Mouse (Mus musculus) E14TG2a.4 (cell line): ENCODE measurements around the gene Bmp6.

Source experiments
- H3K27me3 ChIP-seq: 2 replicates; pipeline ENCODE4 v1.6.1; 2014; ENCODE audit warnings: low read length, control low read depth; ENCODE audit not compliant: insufficient read depth
- H3K36me3 ChIP-seq: 2 replicates; pipeline ENCODE4 v1.6.1; 2014; ENCODE audit warnings: low read length, control low read depth; ENCODE audit not compliant: insufficient read depth
- H3K4me1 ChIP-seq: replicated peaks from 2 replicates; pipeline ENCODE4 v1.6.1; 2014; ENCODE audit warnings: low read depth, low read length, control low read depth
- H3K4me3 ChIP-seq: replicated peaks from 2 replicates; pipeline ENCODE4 v1.5.1; 2014; ENCODE audit warnings: mild to moderate bottlenecking, low read length
- H3K9me3 ChIP-seq: 2 replicates; pipeline ENCODE4 v1.6.1; 2014; ENCODE audit warnings: low read length, control low read depth
- CTCF ChIP-seq: conservative IDR thresholded peaks from 2 replicates; pipeline ENCODE4 v1.5.1; 2014; ENCODE audit warnings: low read length
- NANOG ChIP-seq: IDR thresholded peaks from 2 replicates; pipeline ENCODE4 v1.6.1; 2014; ENCODE audit warnings: borderline replicate concordance, low read length, mixed read lengths
- POU5F1 ChIP-seq: IDR thresholded peaks from 2 replicates; pipeline ENCODE4 v1.6.1; 2014; ENCODE audit warnings: low read length, borderline replicate concordance

Bmp6 gene

DNA sequence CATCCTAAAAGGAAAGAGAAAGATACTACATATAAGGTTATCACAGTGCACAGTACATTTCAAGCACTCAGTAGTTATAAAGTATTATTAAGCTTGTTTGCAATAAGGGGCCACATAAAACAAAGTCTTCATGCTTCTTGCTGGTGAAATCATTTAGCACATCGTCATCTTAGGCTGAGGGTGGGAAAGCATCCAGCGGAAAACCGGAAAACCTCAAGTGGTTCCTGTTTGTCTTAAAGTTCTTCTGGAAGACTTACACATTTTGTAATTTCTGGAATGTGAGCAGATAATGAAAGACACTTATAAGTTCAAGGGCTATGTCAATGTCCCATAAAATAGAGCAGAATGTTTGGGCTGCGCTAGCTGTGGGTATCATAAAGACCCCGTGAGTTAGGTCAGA is 24.7 kb downstream of the Bmp6 start:
- Histone ChIP-seq H3K4me1 (no peaks in the 10 kb centered on the region), H3K9me3 (no peaks in the 10 kb centered on the region), H3K36me3 (no peaks in the 10 kb centered on the region), H3K4me3 (no peak overlapping the region), H3K27me3 (0 out of 2 replicates have a peak, but pooled peaks cover 3% of the 10 kb centered on the region)
- TF ChIP-seq POU5F1 = no peak
- no peak for TF ChIP-seq CTCF
- TF ChIP-seq NANOG = no peak

- Histone ChIP-seq H3K4me1 (no peaks in the 10 kb centered on the region), H3K36me3 (no peaks in the 10 kb centered on the region), H3K9me3 (peaks cover 4% of the 10 kb centered on the region; the same call in 1 of the 2 replicates), H3K27me3 (no peaks in the 10 kb centered on the region), H3K4me3 (no peak overlapping the region)
- no peak for TF ChIP-seq NANOG
- TF ChIP-seq POU5F1 = no peak
- TF ChIP-seq CTCF = no peak
These were observed 31.2 kb downstream of the Bmp6 start for GRCm38 (mm10) chr13:38376071-38376470.

- H3K27me3 ChIP-seq = no peaks in the 10 kb centered on the region
- no peaks in the 10 kb centered on the region for H3K4me1 ChIP-seq
- H3K4me3 ChIP-seq = no peak overlapping the region
- H3K36me3 ChIP-seq = no peaks in the 10 kb centered on the region
- peaks cover 4% of the 10 kb centered on the region; the same call in 1 of the 2 replicates for H3K9me3 ChIP-seq
- TF ChIP-seq NANOG (no peak), POU5F1 (no peak)
These were observed 32.4 kb downstream of the Bmp6 start for GRCm38 (mm10) chr13:38377355-38377754.

- H3K36me3 ChIP-seq = no peaks in the 10 kb centered on the region
- TF ChIP-seq CTCF (no peak), POU5F1 (no peak), NANOG (no peak)
- peaks cover 4% of the 10 kb centered on the region; the same call in 1 of the 2 replicates for H3K9me3 ChIP-seq
- H3K27me3 ChIP-seq = no peaks in the 10 kb centered on the region
- H3K4me1 ChIP-seq = no peaks in the 10 kb centered on the region
- H3K4me3 ChIP-seq = no peak overlapping the region
These were observed 34.9 kb downstream of the Bmp6 start for GRCm38 (mm10) chr13:38379806-38380205.

DNA sequence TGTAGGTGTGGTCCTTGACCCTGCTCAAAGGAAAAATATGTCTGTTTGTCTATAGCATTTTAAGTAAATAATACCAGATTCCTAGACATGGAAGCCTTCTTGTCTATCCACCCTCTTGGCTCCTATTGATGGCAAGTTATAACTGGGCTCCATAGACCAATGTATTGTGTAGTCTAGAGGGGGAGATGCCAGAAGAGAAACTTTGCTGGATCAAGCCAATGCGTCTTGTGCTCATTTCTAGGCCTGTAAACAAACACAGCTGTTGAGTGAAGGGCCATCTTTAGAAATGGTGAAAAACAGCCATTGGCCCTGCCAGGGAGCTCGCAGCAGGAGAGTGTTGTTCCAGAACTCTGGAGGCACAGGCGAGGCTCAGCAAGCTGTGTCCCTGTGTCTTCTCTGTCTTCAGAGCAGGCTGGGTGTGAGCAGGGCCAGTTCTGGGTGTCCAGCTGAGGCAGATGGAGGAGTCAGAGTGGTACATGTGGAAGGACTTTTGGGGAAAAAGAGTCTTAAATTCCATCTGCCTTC is 41.2 kb downstream of the Bmp6 start:
- TF ChIP-seq POU5F1 (no peak), NANOG (no peak), CTCF (no peak)
- no peaks in the 10 kb centered on the region for H3K36me3 ChIP-seq
- no peak overlapping the region for H3K4me3 ChIP-seq

GRCm38 (mm10) chr13:38387453-38388040 is 42.6 kb downstream of the Bmp6 start:
- no peaks in the 10 kb centered on the region for H3K9me3 ChIP-seq
- H3K4me3 ChIP-seq = no peak overlapping the region
- H3K4me1 ChIP-seq = peaks cover 4% of the 10 kb centered on the region
- no peaks in the 10 kb centered on the region for H3K36me3 ChIP-seq
- no peak for TF ChIP-seq NANOG
- no peak for TF ChIP-seq POU5F1
- no peak for TF ChIP-seq CTCF
- H3K27me3 ChIP-seq = no peaks in the 10 kb centered on the region

More for the DNA sequence above, 41.2 kb downstream of the Bmp6 start:
- Histone ChIP-seq H3K4me1 (peaks cover 4% of the 10 kb centered on the region), H3K27me3 (no peaks in the 10 kb centered on the region), H3K9me3 (no peaks in the 10 kb centered on the region)

DNA sequence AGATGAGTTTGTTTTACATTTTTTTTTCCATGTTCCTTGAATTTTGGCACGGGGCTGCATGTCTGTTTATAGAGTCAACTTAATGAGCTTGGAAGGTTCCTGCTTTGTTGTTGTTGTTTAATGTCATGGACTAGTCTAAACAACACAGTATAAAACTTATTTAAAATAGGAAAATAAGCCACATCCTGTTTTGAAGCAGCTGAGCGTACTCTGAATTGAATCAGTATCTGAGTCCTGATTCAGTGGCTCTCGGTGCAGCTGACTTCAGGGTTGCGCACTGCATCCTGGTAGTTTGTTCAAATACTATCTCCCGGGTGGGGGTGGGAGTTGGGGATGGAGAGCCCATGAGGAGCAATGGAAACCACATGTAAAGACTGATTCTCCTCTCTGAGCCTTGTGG is 48.5 kb downstream of the Bmp6 start:
- Histone ChIP-seq H3K36me3 (no peaks in the 10 kb centered on the region), H3K27me3 (no peaks in the 10 kb centered on the region), H3K4me3 (no peak overlapping the region), H3K9me3 (no peaks in the 10 kb centered on the region), H3K4me1 (peaks cover 4% of the 10 kb centered on the region)
- TF ChIP-seq NANOG (no peak), POU5F1 (no peak), CTCF (no peak)

- no peaks in the 10 kb centered on the region; the same call in 1 of the 2 replicates for H3K27me3 ChIP-seq
- no peaks in the 10 kb centered on the region for H3K36me3 ChIP-seq
- H3K4me3 ChIP-seq = no peak overlapping the region
- H3K9me3 ChIP-seq = no peaks in the 10 kb centered on the region
- H3K4me1 ChIP-seq = peaks cover 3% of the 10 kb centered on the region
- no peak for TF ChIP-seq POU5F1
- no peak for TF ChIP-seq CTCF
- TF ChIP-seq NANOG = no peak
These were observed 50.1 kb downstream of the Bmp6 start for GRCm38 (mm10) chr13:38395026-38395425.

- H3K36me3 ChIP-seq = no peaks in the 10 kb centered on the region
- no peak overlapping the region for H3K4me3 ChIP-seq
- no peaks in the 10 kb centered on the region for H3K4me1 ChIP-seq
- no peak for TF ChIP-seq POU5F1
- TF ChIP-seq CTCF = no peak
- no peak for TF ChIP-seq NANOG
- H3K27me3 ChIP-seq = no peaks in the 10 kb centered on the region; the same call in 1 of the 2 replicates
- no peaks in the 10 kb centered on the region for H3K9me3 ChIP-seq
These were observed 52.2 kb downstream of the Bmp6 start for GRCm38 (mm10) chr13:38397007-38397545.
